Mouse (Mus musculus): Measurements from ENCODE around the gene Atp13a2. TPM values are rescaled to one million over a fixed set of nuclear protein-coding genes. Genes with fewer than 3 reads are reported as not detected.
A peak's percentile ranks its signal among the peaks of the same experiment; 100 is the strongest.

Gene Atp13a2
- total and polyA plus RNA-seq, 3 experiments: 29.0 to 65.4 TPM; not detected in 1

GRCm38 (mm10) chr4:141008028-141008427 lies 21.4 kb downstream of the Atp13a2 start:
- Histone ChIP-seq H3K9me3 (replicated peaks; ENCODE audit: insufficient read depth, low read length) (no peaks in the 10 kb centered on the region), H3K27ac (ENCODE audit: control insufficient read depth, low read depth, low read length) (no peak overlapping the region; the same call in 1 of the 2 replicates), H3K36me3 (ENCODE audit: control insufficient read depth in 1 of 2, insufficient read depth in 2 of 2, low read length in 2 of 2) (no peaks in the 10 kb centered on the region), H3K9ac (ENCODE audit: control insufficient read depth, low read depth, low read length, poor library complexity, severe bottlenecking) (no peak overlapping the region), H3K27me3 (ENCODE audit: control insufficient read depth in 1 of 2, insufficient read depth in 2 of 2, low read length in 2 of 2) (no peaks in the 10 kb centered on the region), H3K4me3 (ENCODE audit: control insufficient read depth in 1 of 2, insufficient read depth in 1 of 2, low read depth in 2 of 2, low read length in 2 of 2) (no peak overlapping the region), H3K79me2 (ENCODE audit: control insufficient read depth, insufficient read depth, low read length, poor library complexity) (no peaks in the 10 kb centered on the region), H3K4me1 (ENCODE audit: control insufficient read depth in 1 of 2, insufficient read depth in 2 of 2, low read length in 2 of 2) (peaks cover 0 to 8% of the 10 kb centered on the region in 2 experiments; a peak in 1 of 4 replicates)
- TF ChIP-seq POLR2A (IDR thresholded peaks at IDR 0.05; ENCODE audit: control insufficient read depth in 1 of 2, insufficient read depth in 1 of 2, low read depth in 1 of 2, low read length in 2 of 2, poor library complexity in 1 of 2) (no peak), GABPA (IDR thresholded peaks at IDR 0.05; ENCODE audit: low read depth, low read length) (no peak), GATA1 (IDR thresholded peaks at IDR 0.05; ENCODE audit: low read depth, low read length) (no peak), UBTF (IDR thresholded peaks at IDR 0.05; ENCODE audit: borderline replicate concordance, insufficient read depth, low read depth, low read length) (no peak), ZMIZ1 (IDR thresholded peaks at IDR 0.05; ENCODE audit: low read depth, low read length) (no peak), NRF1 (IDR thresholded peaks at IDR 0.05; ENCODE audit: insufficient read depth, low read depth, low read length, poor library complexity, severe bottlenecking) (no peak), TBP (IDR thresholded peaks at IDR 0.05; ENCODE audit: low read depth, low read length) (no peak), ZNF384 (IDR thresholded peaks at IDR 0.05; ENCODE audit: low read depth, low read length) (no peak), TAL1 (IDR thresholded peaks at IDR 0.05; ENCODE audit: low read length) (peak; percentile 29; the same call in 1 of the 2 replicates), POLR2AphosphoS2 (IDR thresholded peaks at IDR 0.05; ENCODE audit: low read length) (no peak; the same call in 1 of the 2 replicates), KAT2A (conservative IDR thresholded peaks at IDR 0.05; ENCODE audit: low read depth, low read length) (no peak), MYC (IDR thresholded peaks at IDR 0.05; ENCODE audit: low read depth, low read length) (no peak), EP300 (IDR thresholded peaks at IDR 0.05; ENCODE audit: low read depth in 1 of 2, low read length in 2 of 2) (peak in 1 of 2 experiments; percentile 17; a peak in 1 of 4 replicates), CHD2 (IDR thresholded peaks at IDR 0.05; ENCODE audit: low read length) (no peak), MYB (IDR thresholded peaks at IDR 0.05; ENCODE audit: low read depth, low read length) (no peak), SMC3 (IDR thresholded peaks at IDR 0.05; ENCODE audit: low read depth, low read length) (no peak), CHD1 (IDR thresholded peaks at IDR 0.05; ENCODE audit: low read depth, low read length) (no peak)
- DNase-seq (ENCODE audit: low read depth, low spot score): peak; percentile 30

DNA sequence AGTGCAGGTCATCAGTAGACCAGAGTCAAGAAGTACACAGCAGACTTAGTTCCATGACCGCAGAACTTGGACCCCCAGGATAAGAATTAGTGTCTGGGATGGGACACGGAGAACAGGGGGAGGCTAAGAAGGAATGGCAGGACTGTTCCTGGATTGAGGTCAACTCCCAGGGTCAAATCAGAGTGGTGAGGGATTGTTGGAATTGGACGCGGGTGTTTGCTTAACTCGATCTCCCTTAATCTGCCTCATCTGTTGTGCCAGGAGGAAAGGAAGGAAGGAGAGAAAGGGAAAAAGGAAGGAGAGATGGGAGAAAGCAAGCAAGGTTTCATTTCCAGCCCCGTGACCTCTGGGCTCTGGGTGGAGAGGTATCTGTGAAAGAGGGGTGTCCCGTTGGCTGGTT lies 23.4 kb downstream of the Atp13a2 start, which contains the start of gene Mfap2:
Gene Mfap2 (plus strand): TSS at position 301 of the 400 bp plus-strand sequence.
- Histone ChIP-seq H3K36me3 (ENCODE audit: control insufficient read depth in 1 of 2, insufficient read depth in 2 of 2, low read length in 2 of 2) (no peaks in the 10 kb centered on the region), H3K79me2 (ENCODE audit: control insufficient read depth, insufficient read depth, low read length, poor library complexity) (no peaks in the 10 kb centered on the region), H3K9me3 (replicated peaks; ENCODE audit: insufficient read depth, low read length) (no peaks in the 10 kb centered on the region), H3K27ac (ENCODE audit: control insufficient read depth, low read depth, low read length) (no peak within 1 kb of the TSS), H3K9ac (ENCODE audit: control insufficient read depth, low read depth, low read length, poor library complexity, severe bottlenecking) (no peak within 1 kb of the TSS), H3K4me1 (ENCODE audit: control insufficient read depth in 1 of 2, insufficient read depth in 2 of 2, low read length in 2 of 2) (peaks cover 0 to 8% of the 10 kb centered on the region in 2 experiments; a peak in 1 of 4 replicates), H3K4me3 (ENCODE audit: control insufficient read depth in 1 of 2, insufficient read depth in 1 of 2, low read depth in 2 of 2, low read length in 2 of 2) (no peak within 1 kb of the TSS), H3K27me3 (ENCODE audit: control insufficient read depth in 1 of 2, insufficient read depth in 2 of 2, low read length in 2 of 2) (no peaks in the 10 kb centered on the region)
- TF ChIP-seq MXI1 (IDR thresholded peaks at IDR 0.05; ENCODE audit: low read depth, low read length) (no peak), E2F4 (IDR thresholded peaks at IDR 0.05; ENCODE audit: borderline replicate concordance, low read depth, low read length) (no peak), MAX (IDR thresholded peaks at IDR 0.05; ENCODE audit: low read length) (no peak), CTCF (IDR thresholded peaks at IDR 0.05 in 2 of 3, conservative IDR thresholded peaks at IDR 0.05 in 1 of 3; ENCODE audit: control insufficient read depth in 1 of 3, insufficient read depth in 1 of 3, low read depth in 2 of 3, low read length in 3 of 3, poor library complexity in 1 of 3, severe bottlenecking in 1 of 3) (no peak), JUND (IDR thresholded peaks at IDR 0.05; ENCODE audit: low read depth, low read length) (no peak), MAZ (IDR thresholded peaks at IDR 0.05; ENCODE audit: low read depth, low read length) (no peak), POLR2A (IDR thresholded peaks at IDR 0.05; ENCODE audit: control insufficient read depth in 1 of 2, insufficient read depth in 1 of 2, low read depth in 1 of 2, low read length in 2 of 2, poor library complexity in 1 of 2) (no peak), RAD21 (IDR thresholded peaks at IDR 0.05; ENCODE audit: low read depth, low read length) (no peak), CHD2 (IDR thresholded peaks at IDR 0.05; ENCODE audit: low read length) (no peak), BHLHE40 (IDR thresholded peaks at IDR 0.05; ENCODE audit: borderline replicate concordance, low read depth, low read length) (no peak), ZMIZ1 (IDR thresholded peaks at IDR 0.05; ENCODE audit: low read depth, low read length) (no peak), USF2 (IDR thresholded peaks at IDR 0.05; ENCODE audit: borderline replicate concordance in 1 of 2, insufficient read depth in 1 of 2, low read depth in 1 of 2, low read length in 2 of 2) (no peak), POLR2AphosphoS5 (IDR thresholded peaks at IDR 0.05; ENCODE audit: borderline replicate concordance, low read depth, low read length) (no peak), KAT2A (conservative IDR thresholded peaks at IDR 0.05; ENCODE audit: low read depth, low read length) (no peak)
- DNase-seq (ENCODE audit: low read depth, low spot score): no peak

All from MEL (cell line).